Comparison of ENCODE assay signal across 8 mouse cellular contexts in genomic region chr4:95049153-95049552, GRCm38 (mm10). TPM values are rescaled to one million over a fixed set of nuclear protein-coding genes. Genes with fewer than 3 reads are reported as not detected.
DNase-seq lines count a peak whose midpoint lies in the region; ATAC-seq and TF ChIP-seq lines count a peak whose summit lies in the region.

No protein-coding gene starts in this region.

- H3K9ac ChIP-seq in forebrain, embryonic 15.5 days (replicated peaks) = no peak overlapping the region; the same call in none of the 2 replicates
- no peak overlapping the region for H3K9ac ChIP-seq in liver, embryonic 14.5 days (replicated peaks)

- TF ChIP-seq EP300 in liver, embryonic 14.5 days (IDR thresholded peaks at IDR 0.05; ENCODE audit: low read depth) = no peak

- H3K27me3 ChIP-seq in C2C12 (ENCODE audit: control insufficient read depth, insufficient read depth, insufficient read length) = no peaks in the 10 kb centered on the region
- no peaks in the 10 kb centered on the region for H3K27me3 ChIP-seq in forebrain, embryonic 15.5 days
- H3K27me3 ChIP-seq in liver, embryonic 14.5 days (ENCODE audit: control insufficient read depth, insufficient read depth, low read length) = peaks cover 33% of the 10 kb centered on the region

- peaks cover 29% of the 10 kb centered on the region for H3K4me1 ChIP-seq in forebrain, embryonic 15.5 days
- no peaks in the 10 kb centered on the region for H3K4me1 ChIP-seq in liver, embryonic 14.5 days (replicated peaks; ENCODE audit: control insufficient read depth in 2 of 2, insufficient read depth in 2 of 2, low read length in 1 of 2)

- peaks cover 32% of the 10 kb centered on the region for H3K79me3 ChIP-seq in C2C12 (ENCODE audit: low read depth)

- peaks cover 27% of the 10 kb centered on the region for H3K36me3 ChIP-seq in C2C12 (ENCODE audit: control insufficient read depth, insufficient read depth)
- H3K36me3 ChIP-seq in forebrain, embryonic 15.5 days = no peaks in the 10 kb centered on the region
- H3K36me3 ChIP-seq in liver, embryonic 14.5 days (replicated peaks; ENCODE audit: control insufficient read depth, insufficient read depth, low read depth) = no peaks in the 10 kb centered on the region

- 19% methylated on average over 2 of the region's 2 CpGs for WGBS in forebrain, embryonic 15.5 days
- WGBS in liver, embryonic 14.5 days (ENCODE audit: insufficient replicate concordance) = 54% methylated on average over 2 of the region's 2 CpGs

- peak overlapping the region; percentile 89 for H3K4me3 ChIP-seq in C2C12 (ENCODE audit: insufficient read depth, poor library complexity, severe bottlenecking)
- H3K4me3 ChIP-seq in forebrain, embryonic 15.5 days = peak overlapping the region; percentile 89
- no peak overlapping the region for H3K4me3 ChIP-seq in liver, embryonic 14.5 days (ENCODE audit: insufficient read depth in 1 of 2, low read depth in 2 of 2, low read length in 2 of 2)

- ATAC-seq in forebrain, embryonic 15.5 days (replicated peaks) = no peak
- no peak for ATAC-seq in liver, embryonic 14.5 days (ENCODE audit: insufficient read depth)
- ATAC-seq in inflammation-experienced regulatory T-cells, adult 6 months = no peak

- DNase-seq in embryo, embryonic 10.5 days (ENCODE audit: low spot score) = peak; percentile 10
- DNase-seq in embryo, embryonic 10 days (ENCODE audit: low spot score) = no peak
- peak in 2 of 3 experiments; percentile 22 to 32 for DNase-seq in liver, embryonic 14.5 days (ENCODE audit: low read depth in 3 of 3, low spot score in 3 of 3)
- DNase-seq in spleen, adult 18-20 months = no peak
- no peak for DNase-seq in gastrocnemius, postnatal 14 days

- H3K79me2 ChIP-seq in C2C12 (ENCODE audit: control insufficient read depth, insufficient read depth) = peaks cover 37% of the 10 kb centered on the region

- no peaks in the 10 kb centered on the region for H3K9me3 ChIP-seq in forebrain, embryonic 15.5 days
- H3K9me3 ChIP-seq in liver, embryonic 14.5 days (ENCODE audit: control insufficient read depth, low read length) = no peaks in the 10 kb centered on the region

- H3K4me2 ChIP-seq in forebrain, embryonic 15.5 days (replicated peaks) = peak overlapping the region; percentile 97
- no peak overlapping the region; the same call in 1 of the 2 replicates for H3K4me2 ChIP-seq in liver, embryonic 14.5 days (ENCODE audit: low read depth)

- H3K27ac ChIP-seq in forebrain, embryonic 15.5 days (replicated peaks) = no peak overlapping the region
- H3K27ac ChIP-seq in liver, embryonic 14.5 days = no peak overlapping the region

- TF ChIP-seq CTCF in C2C12 (IDR thresholded peaks at IDR 0.05; ENCODE audit: control insufficient read depth, insufficient read depth, insufficient read length) = no peak
- no peak for TF ChIP-seq CTCF in liver, embryonic 14.5 days (IDR thresholded peaks at IDR 0.05; ENCODE audit: low read depth)

- intact Hi-C loops in gastrocnemius, postnatal 14 days (cut with DNase I; ENCODE audit: low total_unique reads) = loop anchor here (5.0 kb wide), 1 partner anchor 37 kb away; no protein-coding TSS in a partner anchor

- peak overlapping the region; percentile 65 for H3ac ChIP-seq in C2C12 (ENCODE audit: control insufficient read depth, insufficient read length, low read depth)

TF ChIP-seq in C2C12, 6 proteins besides CTCF, POLR2A, EP300 and RAD21:
- TF ChIP-seq MYOD1 (IDR thresholded peaks at IDR 0.05; ENCODE audit: control insufficient read depth, insufficient read length, low read depth) = no peak
TF ChIP-seq in C2C12: peak in this region for 0.

RNA-seq across cellular contexts. Expression of gene Jun, which starts 2.9 kb away (rescaled TPM):
- 71.4 TPM for polyA plus RNA-seq in C2C12 (2012; fragmentation: generic; extraction: Trizol)
- polyA plus RNA-seq in forebrain, embryonic 15.5 days (2015; fragmentation: Nextera tagmentation; extraction: Ambion mirVana) = 80.2 and 85.5 TPM in 2 replicates
- 2.0 and 2.4 TPM in 2 replicates for polyA plus RNA-seq in liver, embryonic 14.5 days (2012; rRNA removed)
- polyA plus RNA-seq in liver, embryonic 14.5 days (2014; fragmentation: Nextera tagmentation; extraction: Ambion mirVana) = 1.1 and 1.4 TPM in 2 replicates
- 10 to 100 TPM; 37.6 to 54.8 TPM for total RNA-seq in gastrocnemius, postnatal 14 days (2021)
- 10 to 100 TPM in 2 of 3 experiments, 1 to 10 TPM in 1; 7.3 to 33.5 (median 20.9) TPM for polyA plus RNA-seq in inflammation-experienced regulatory T-cells, adult 6 months (2017; shearing (Covaris generic))

Comparison
In these comparisons a context has a peak if more than half of its experiments do, and no peak if none do; other contexts are left out.
1. DNase-seq: peak in embryo, embryonic 10.5 days (single experiment) and liver, embryonic 14.5 days (2 of 3); none in embryo, embryonic 10 days (single experiment), spleen, adult 18-20 months (0 of 2) and gastrocnemius, postnatal 14 days (single experiment).
2. H3K4me3 ChIP-seq: peak in C2C12 (single experiment) and forebrain, embryonic 15.5 days (single experiment); none in liver, embryonic 14.5 days (0 of 2).